Mouse (Mus musculus) ES-E14 (cell line): Measurements from ENCODE around the gene Aspscr1. TPM values are rescaled to one million over a fixed set of nuclear protein-coding genes. Genes with fewer than 3 reads are reported as not detected.
"Not testable (repeated sequence)": the region's sequence is repeated elsewhere in the genome, so short reads cannot be mapped to it uniquely, and the experiment has no call there.

Source experiments
- DNase-seq: peaks from one replicate; pipeline ENCODE4 v3.0.0-alpha.2; 2013; ENCODE audit warnings: low read depth, low spot score
- H3K27ac ChIP-seq: 2 replicates; pipeline ENCODE4 v1.5.1; 2012; ENCODE audit warnings: low read depth, mild to moderate bottlenecking, low read length, moderate library complexity, mixed read lengths; ENCODE audit not compliant: poor library complexity, insufficient read depth, severe bottlenecking
- H3K36me3 ChIP-seq: 2 replicates; pipeline ENCODE4 v1.6.1; 2012; ENCODE audit warnings: mild to moderate bottlenecking, low read length, moderate library complexity, mixed read lengths; ENCODE audit not compliant: control insufficient read depth, poor library complexity, insufficient read depth, severe bottlenecking
- H3K4me1 ChIP-seq, 2 experiments: fragments of 150-350 bp in 1 of 2; sonication (generic) in 1 of 2; 2 replicates each; pipeline ENCODE4 v1.6.1; 2012; ENCODE audit warnings: low read length in 2 of 2, mild to moderate bottlenecking in 1 of 2, mixed read lengths in 1 of 2; ENCODE audit not compliant: control insufficient read depth in 2 of 2, insufficient read depth in 2 of 2, poor library complexity in 1 of 2
- H3K4me3 ChIP-seq, 2 experiments: fragments of 150-350 bp in 1 of 2; sonication (generic) in 1 of 2; 2 replicates each; pipeline ENCODE4 v1.5.1; 2012; ENCODE audit warnings: low read length in 2 of 2, low read depth in 1 of 2, mild to moderate bottlenecking in 1 of 2, mixed read lengths in 1 of 2; ENCODE audit not compliant: insufficient read depth in 1 of 2, poor library complexity in 1 of 2, severe bottlenecking in 1 of 2
- H3K9ac ChIP-seq: 2 replicates; pipeline ENCODE4 v1.6.1; 2012; ENCODE audit warnings: low read depth, mild to moderate bottlenecking, low read length, mixed read lengths; ENCODE audit not compliant: poor library complexity, insufficient read depth, severe bottlenecking
- H3K9me3 ChIP-seq: fragments of 150-350 bp; sonication (generic); 2 replicates; pipeline ENCODE4 v1.6.1; 2012; ENCODE audit warnings: low read depth, mild to moderate bottlenecking, low read length; ENCODE audit not compliant: control insufficient read depth, insufficient read depth
- CHD2 ChIP-seq: IDR thresholded peaks from 2 replicates; pipeline ENCODE4 v1.6.1; 2014; ENCODE audit warnings: mild to moderate bottlenecking, low read depth, low read length, inconsistent platforms
- HCFC1 ChIP-seq: IDR thresholded peaks from 2 replicates; pipeline ENCODE4 v1.6.1; 2012; ENCODE audit warnings: low read length, inconsistent platforms, borderline replicate concordance; ENCODE audit not compliant: insufficient read depth
- MAFK ChIP-seq: IDR thresholded peaks from 2 replicates; pipeline ENCODE4 v1.6.1; 2014; ENCODE audit warnings: mild to moderate bottlenecking, low read depth, low read length, inconsistent platforms; ENCODE audit not compliant: insufficient read depth
- ZC3H11A ChIP-seq: IDR thresholded peaks from 2 replicates; pipeline ENCODE4 v1.6.1; 2012; ENCODE audit warnings: low read depth, mild to moderate bottlenecking, inconsistent platforms, low read length, borderline replicate concordance
- ZNF384 ChIP-seq: IDR thresholded peaks from 2 replicates; pipeline ENCODE4 v1.6.1; 2012; ENCODE audit warnings: low read depth, low read length, inconsistent platforms
- in situ Hi-C, 2 experiments: fragments of 600-800 bp; cut with MboI; formaldehyde crosslinking; loops; one replicate each; pipeline ENCODE4 v1.15.1; 2025; ENCODE audit warnings: low sequenced_read_pairs in 2 of 2, inconsistent platforms in 1 of 2; ENCODE audit not compliant: unreplicated experiment in 2 of 2
- total RNA-seq: library from RNA; depleted of rRNA; stranded (reverse); fragments of 300-350 nt; gene quantifications from 2 replicates; pipeline ENCODE4 v1.2.3, GENCODE M21; 2012

The Aspscr1 gene
- total RNA-seq, 1 experiment, result 85.2 TPM

DNA sequence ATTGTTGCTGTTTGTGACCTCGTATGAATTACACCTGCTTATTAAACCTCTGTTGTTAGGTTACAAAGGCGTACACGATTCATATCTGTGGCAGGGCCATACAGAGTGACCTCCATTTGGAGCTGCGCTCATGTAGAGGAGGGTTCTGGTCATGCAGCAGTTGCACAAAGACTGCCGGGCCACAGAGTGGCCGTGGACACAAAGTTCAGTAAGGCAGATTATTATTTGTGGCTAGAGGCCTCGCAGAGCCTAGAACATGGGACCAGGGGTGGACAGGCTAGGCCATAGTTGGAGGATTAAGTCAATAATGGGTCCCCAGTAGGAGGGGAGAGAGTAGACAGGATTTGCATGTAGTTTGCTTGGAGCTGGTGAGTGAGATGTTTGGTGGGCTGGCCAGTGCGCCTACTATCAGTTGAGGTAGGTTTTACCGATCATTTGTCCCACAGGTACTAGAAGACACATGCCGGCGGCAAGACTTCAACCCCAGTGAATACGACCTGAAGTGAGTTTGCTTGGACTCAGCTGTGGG, 885 bp downstream of the Aspscr1 start:
- peak overlapping the region; percentile 85 for H3K27ac ChIP-seq
- H3K4me3 ChIP-seq, result peak overlapping the region; percentile 73 to 87
- H3K4me1 ChIP-seq, result peaks cover 0 to 7% of the 10 kb centered on the region in 2 experiments; a peak in 3 of 4 replicates
- H3K9ac ChIP-seq, result peak overlapping the region; percentile 84
- in situ Hi-C loops, result no loop called here
- H3K9me3 ChIP-seq, result no peaks in the 10 kb centered on the region
- peaks cover 22% of the 10 kb centered on the region; the same call in 1 of the 2 replicates for H3K36me3 ChIP-seq
- DNase-seq, result no peak
- TF ChIP-seq HCFC1 (no peak), MAFK (peak; percentile 13; the same call in 1 of the 2 replicates)

DNA sequence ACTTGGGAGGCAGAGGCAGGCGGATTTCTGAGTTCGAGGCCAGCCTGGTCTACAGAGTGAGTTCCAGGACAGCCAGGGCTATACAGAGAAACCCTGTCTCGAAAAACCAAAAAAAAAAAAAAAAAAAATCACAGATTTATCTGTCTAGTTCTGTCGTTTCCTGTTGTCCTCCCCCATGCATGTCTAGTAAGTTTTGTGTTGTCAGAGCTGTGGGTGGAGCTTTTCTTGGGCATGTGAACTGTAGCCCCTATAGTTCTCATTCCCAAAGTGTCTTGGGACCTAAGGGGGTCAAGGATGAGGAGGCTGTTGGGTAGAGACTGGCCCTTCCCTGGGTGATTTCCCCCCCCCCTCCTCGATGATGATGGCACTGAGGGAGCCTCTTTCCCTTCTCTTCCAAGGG, 3.1 kb downstream of the Aspscr1 start:
- peaks cover 40% of the 10 kb centered on the region for H3K36me3 ChIP-seq
- H3K9me3 ChIP-seq, DNase-seq, H3K4me3 ChIP-seq, H3K4me1 ChIP-seq, H3K27ac ChIP-seq, H3K9ac ChIP-seq, in situ Hi-C loops: not testable (repeated sequence)

DNA sequence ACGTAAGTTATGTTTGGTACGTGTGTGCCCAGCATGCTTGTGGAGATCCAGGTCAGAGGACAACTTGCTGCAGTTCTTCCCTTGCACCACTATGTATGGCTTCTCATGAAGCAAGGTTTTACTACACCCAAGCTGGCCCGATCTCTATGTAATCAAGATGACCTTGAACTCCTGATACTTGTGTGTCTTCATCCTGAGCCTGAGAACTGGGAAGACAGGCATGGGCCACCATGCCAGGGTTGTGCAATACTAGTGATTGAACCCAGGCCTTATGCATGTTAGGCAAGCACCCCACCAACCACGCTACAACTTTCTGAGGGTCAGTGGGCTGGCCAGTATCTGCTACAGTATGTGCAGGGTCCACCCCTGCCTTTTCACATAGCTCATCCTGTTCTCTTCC, 4.2 kb downstream of the Aspscr1 start:
- in situ Hi-C loops, result no loop called here

DNA sequence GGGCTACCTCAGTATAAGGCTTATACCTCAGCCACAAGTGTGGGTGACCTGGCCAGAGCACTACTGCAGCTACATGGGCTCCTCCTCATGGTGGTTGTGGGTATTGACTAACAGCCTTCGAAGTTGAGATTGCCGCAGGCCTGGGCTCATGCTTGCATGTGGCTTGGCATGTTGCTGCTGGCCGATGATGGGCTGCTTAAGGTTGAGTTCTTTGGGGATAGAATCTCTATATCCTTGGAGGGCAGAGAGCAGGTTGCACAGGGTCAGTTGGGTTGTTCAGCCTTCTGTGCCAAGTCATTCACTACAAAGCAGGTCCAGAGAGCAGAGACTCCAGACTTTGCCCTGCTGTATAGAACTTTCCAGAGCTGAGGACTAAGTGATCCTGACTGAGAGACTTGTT, 7.1 kb downstream of the Aspscr1 start:
- no peak for DNase-seq
- H3K4me3 ChIP-seq, result no peak overlapping the region
- H3K9me3 ChIP-seq, result no peaks in the 10 kb centered on the region
- H3K4me1 ChIP-seq, result peaks cover 0 to 3% of the 10 kb centered on the region in 2 experiments; a peak in 1 of 4 replicates
- TF ChIP-seq CHD2, result no peak
- peak; percentile 33; the same call in 1 of the 2 replicates for TF ChIP-seq ZC3H11A
- H3K27ac ChIP-seq, result no peak overlapping the region
- in situ Hi-C loops, result no loop called here
- H3K36me3 ChIP-seq, result peaks cover 59% of the 10 kb centered on the region
- no peak overlapping the region for H3K9ac ChIP-seq

More for the DNA sequence above, 4.2 kb downstream of the Aspscr1 start:
- no peaks in the 10 kb centered on the region for H3K9me3 ChIP-seq
- H3K4me3 ChIP-seq, result no peak overlapping the region
- H3K4me1 ChIP-seq, result peaks cover 0 to 4% of the 10 kb centered on the region in 2 experiments; a peak in 3 of 4 replicates
- DNase-seq, result no peak
- no peak overlapping the region for H3K27ac ChIP-seq
- H3K36me3 ChIP-seq, result peaks cover 44% of the 10 kb centered on the region
- H3K9ac ChIP-seq, result no peak overlapping the region
- TF ChIP-seq CHD2 (no peak), ZC3H11A (no peak), HCFC1 (no peak), MAFK (no peak), ZNF384 (no peak)

DNA sequence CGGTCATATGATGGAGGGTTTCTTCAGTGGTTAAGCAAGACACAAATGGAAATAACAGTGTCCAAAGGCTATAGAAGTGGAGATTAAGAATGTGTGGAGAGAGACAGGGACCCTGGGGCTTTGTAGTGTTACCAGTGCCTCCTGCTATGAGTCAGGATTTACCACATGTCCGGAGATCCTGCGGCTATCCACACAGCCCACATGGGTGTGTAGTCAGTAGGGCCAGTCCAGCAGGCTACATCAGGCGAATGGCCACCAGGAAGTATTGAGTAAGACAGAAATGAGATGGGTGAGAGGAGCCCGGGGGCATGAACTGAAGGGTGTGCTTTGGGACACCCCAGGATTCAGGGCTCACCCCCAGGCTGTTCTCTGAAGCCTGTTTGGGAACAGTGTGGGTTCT, 9.9 kb downstream of the Aspscr1 start:
- Histone ChIP-seq H3K9ac (no peak overlapping the region), H3K36me3 (peaks cover 56% of the 10 kb centered on the region), H3K4me1 (peaks cover 0 to 10% of the 10 kb centered on the region in 2 experiments; a peak in 1 of 4 replicates), H3K9me3 (no peaks in the 10 kb centered on the region), H3K4me3 (no peak overlapping the region), H3K27ac (no peak overlapping the region)
- in situ Hi-C loops, result no loop called here
- TF ChIP-seq ZNF384, result no peak
- TF ChIP-seq CHD2, result no peak
- TF ChIP-seq ZC3H11A, result no peak
- TF ChIP-seq HCFC1, result no peak
- no peak for TF ChIP-seq MAFK
- DNase-seq, result no peak
